Mouse (Mus musculus) MEL (cell line): ENCODE data around the gene Dnmt3c. TPM values are rescaled to one million over a fixed set of nuclear protein-coding genes. Genes with fewer than 3 reads are reported as not detected.
"Not testable (repeated sequence)": the region's sequence is repeated elsewhere in the genome, so short reads cannot be mapped to it uniquely, and the experiment has no call there.

Experiments used
- DNase-seq: peaks from one replicate; pipeline ENCODE4 v3.0.0; 2011; ENCODE audit warnings: low read depth, low spot score
- H3K27ac ChIP-seq: 2 replicates; pipeline ENCODE4 v1.5.1; 2012; ENCODE audit warnings: low read depth, mild to moderate bottlenecking, control low read depth, low read length, moderate library complexity; ENCODE audit not compliant: control insufficient read depth
- H3K27me3 ChIP-seq, 2 experiments: fragments of 150-350 bp in 1 of 2; sonication (generic) in 1 of 2; 2 replicates each; pipeline ENCODE4 v1.6.1; 2012; ENCODE audit warnings: low read length in 2 of 2, mild to moderate bottlenecking in 2 of 2, improper control_type of control experiment in 1 of 2, moderate library complexity in 1 of 2; ENCODE audit not compliant: insufficient read depth in 2 of 2, control insufficient read depth in 1 of 2
- H3K36me3 ChIP-seq, 2 experiments: 2 replicates each; pipeline ENCODE4 v1.6.1; 2012 to 2014; ENCODE audit warnings: low read length in 2 of 2, improper control_type of control experiment in 1 of 2, inconsistent platforms in 1 of 2, mild to moderate bottlenecking in 1 of 2; ENCODE audit not compliant: insufficient read depth in 2 of 2, control insufficient read depth in 1 of 2
- H3K4me1 ChIP-seq, 2 experiments: fragments of 150-350 bp in 1 of 2; sonication (generic) in 1 of 2; 2 replicates each; pipeline ENCODE4 v1.6.1; 2012; ENCODE audit warnings: low read length in 2 of 2, improper control_type of control experiment in 1 of 2, mild to moderate bottlenecking in 1 of 2; ENCODE audit not compliant: insufficient read depth in 2 of 2, control insufficient read depth in 1 of 2
- H3K4me3 ChIP-seq, 2 experiments: fragments of 150-350 bp in 1 of 2; sonication (generic) in 1 of 2; 2 replicates each; pipeline ENCODE4 v1.5.1; 2012; ENCODE audit warnings: low read depth in 2 of 2, low read length in 2 of 2, mild to moderate bottlenecking in 2 of 2, moderate library complexity in 2 of 2, control low read depth in 1 of 2, improper control_type of control experiment in 1 of 2; ENCODE audit not compliant: control insufficient read depth in 1 of 2, insufficient read depth in 1 of 2
- H3K79me2 ChIP-seq: 2 replicates; pipeline ENCODE4 v1.6.1; 2012; ENCODE audit warnings: mild to moderate bottlenecking, low read length, moderate library complexity; ENCODE audit not compliant: control insufficient read depth, poor library complexity, insufficient read depth
- H3K9ac ChIP-seq: 2 replicates; pipeline ENCODE4 v1.6.1; 2012; ENCODE audit warnings: low read depth, mild to moderate bottlenecking, control low read depth, low read length, moderate library complexity; ENCODE audit not compliant: control insufficient read depth, poor library complexity, severe bottlenecking
- H3K9me3 ChIP-seq: fragments of 150-350 bp; sonication (generic); replicated peaks from 2 replicates; pipeline ENCODE4 v1.6.1; 2012; ENCODE audit warnings: mild to moderate bottlenecking, low read length, improper control_type of control experiment, moderate library complexity; ENCODE audit not compliant: insufficient read depth
- CHD1 ChIP-seq: IDR thresholded peaks from 2 replicates; pipeline ENCODE4 v1.6.1; 2012; ENCODE audit warnings: low read depth, mild to moderate bottlenecking, inconsistent platforms, low read length, improper control_type of control experiment
- E2F4 ChIP-seq: IDR thresholded peaks from 2 replicates; pipeline ENCODE4 v1.6.1; 2011; ENCODE audit warnings: low read depth, low read length, improper control_type of control experiment, borderline replicate concordance
- ELF1 ChIP-seq: IDR thresholded peaks from 2 replicates; pipeline ENCODE4 v1.6.1; 2014; ENCODE audit warnings: low read depth, mild to moderate bottlenecking, inconsistent platforms, low read length, improper control_type of control experiment, moderate library complexity
- HCFC1 ChIP-seq: IDR thresholded peaks from 2 replicates; pipeline ENCODE4 v1.6.1; 2012; ENCODE audit warnings: low read depth, mild to moderate bottlenecking, inconsistent platforms, low read length, improper control_type of control experiment, moderate library complexity
- MAX ChIP-seq: IDR thresholded peaks from 2 replicates; pipeline ENCODE4 v1.6.1; 2011; ENCODE audit warnings: low read length, improper control_type of control experiment
- MXI1 ChIP-seq: IDR thresholded peaks from 2 replicates; pipeline ENCODE4 v1.6.1; 2011; ENCODE audit warnings: mild to moderate bottlenecking, low read depth, low read length, improper control_type of control experiment
- MYB ChIP-seq: IDR thresholded peaks from 2 replicates; pipeline ENCODE4 v1.6.1; 2011; ENCODE audit warnings: mild to moderate bottlenecking, low read depth, low read length, improper control_type of control experiment
- NELFE ChIP-seq: IDR thresholded peaks from 2 replicates; pipeline ENCODE4 v1.6.1; 2011; ENCODE audit warnings: low read depth, low read length, improper control_type of control experiment
- POLR2AphosphoS5 ChIP-seq: IDR thresholded peaks from 2 replicates; pipeline ENCODE4 v1.6.1; 2012; ENCODE audit warnings: low read depth, borderline replicate concordance, mild to moderate bottlenecking, inconsistent platforms, low read length, moderate library complexity, mixed read lengths
- SIN3A ChIP-seq: IDR thresholded peaks from 2 replicates; pipeline ENCODE4 v1.6.1; 2012; ENCODE audit warnings: low read length, improper control_type of control experiment, inconsistent platforms
- SMC3 ChIP-seq: IDR thresholded peaks from 2 replicates; pipeline ENCODE4 v1.6.1; 2011; ENCODE audit warnings: low read depth, low read length, improper control_type of control experiment
- TAL1 ChIP-seq: IDR thresholded peaks from 2 replicates; pipeline ENCODE4 v1.6.1; 2012; ENCODE audit warnings: mild to moderate bottlenecking, inconsistent platforms, low read length, moderate library complexity, mixed read lengths
- ZKSCAN1 ChIP-seq: IDR thresholded peaks from 2 replicates; pipeline ENCODE4 v1.6.1; 2012; ENCODE audit warnings: low read depth, mild to moderate bottlenecking, inconsistent platforms, low read length, improper control_type of control experiment, moderate library complexity
- ZMIZ1 ChIP-seq: IDR thresholded peaks from 2 replicates; pipeline ENCODE4 v1.6.1; 2012; ENCODE audit warnings: low read depth, mild to moderate bottlenecking, inconsistent platforms, low read length, improper control_type of control experiment, moderate library complexity
- polyA plus RNA-seq, 2 experiments: library from polyadenylated mRNA; stranded (reverse) in 1 of 2; unstranded in 1 of 2; fragments of >175 nt in 1 of 2; fragments of >200 nt in 1 of 2; gene quantifications; 2 replicates each; pipeline versions ENCODE4 v1.2.1 to v1.2.4; 2012; ENCODE audit warnings: low replicate concordance in 2 of 2, low read depth in 1 of 2; ENCODE audit not compliant: insufficient read length in 2 of 2, insufficient read depth in 1 of 2, missing spikeins in 1 of 2
- total RNA-seq: library from RNA; depleted of rRNA; stranded (reverse); fragments of 300-350 nt; gene quantifications from 2 replicates; pipeline ENCODE4 v1.2.3, GENCODE M21; 2012

Gene Dnmt3c
- total and polyA plus RNA-seq, 3 experiments: 0.45 to 0.65 TPM; not detected in 1

DNA sequence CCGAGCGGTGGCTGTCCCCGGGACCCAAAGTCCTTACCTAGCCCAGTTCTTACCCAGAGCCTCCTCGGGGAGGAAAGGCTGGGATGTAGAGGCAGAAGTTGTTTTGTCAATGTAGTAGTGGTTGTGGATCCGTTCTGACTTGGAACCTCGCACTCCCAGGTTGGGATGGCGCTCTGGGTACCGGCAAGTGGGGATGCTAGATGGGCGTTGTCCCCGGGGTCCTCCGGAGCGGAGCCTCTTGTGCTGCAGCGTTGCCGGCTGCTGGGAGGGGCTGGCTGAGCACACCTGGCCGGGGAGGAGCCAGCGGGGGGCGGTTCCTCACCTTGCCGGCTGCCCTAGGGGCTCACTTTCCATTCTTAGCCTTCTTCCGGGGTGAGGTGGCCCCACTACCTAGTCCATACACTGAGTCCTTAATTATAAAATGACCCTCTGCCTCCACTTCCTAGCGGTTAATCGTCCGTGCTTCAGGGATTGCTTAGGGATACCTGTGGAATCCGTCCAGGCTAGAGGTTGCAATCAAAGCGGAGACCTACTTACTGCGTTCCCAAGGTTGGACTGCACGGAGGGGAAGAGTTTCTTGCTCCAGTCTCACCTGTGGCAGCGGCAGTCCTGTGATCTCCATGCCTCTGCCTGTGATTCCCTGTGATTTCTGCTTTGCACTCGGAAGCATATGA, 46.3 kb upstream of the Dnmt3c start:
- peak overlapping the region; percentile 72 to 95 for H3K4me3 ChIP-seq
- no peaks in the 10 kb centered on the region for H3K9me3 ChIP-seq
- peaks cover 1 to 8% of the 10 kb centered on the region in 2 experiments; a peak in 2 of 4 replicates for H3K27me3 ChIP-seq
- H3K79me2 ChIP-seq: no peaks in the 10 kb centered on the region; the same call in 1 of the 2 replicates
- H3K4me1 ChIP-seq: peaks cover 0 to 6% of the 10 kb centered on the region in 2 experiments; a peak in 2 of 4 replicates
- H3K36me3 ChIP-seq: no peaks in the 10 kb centered on the region
- TF ChIP-seq E2F4 (no peak), SIN3A (0 out of 2 replicates have a peak, but pooled peaks have one; percentile 0), MXI1 (0 out of 2 replicates have a peak, but pooled peaks have one; percentile 1)
- peak overlapping the region; percentile 85 for H3K9ac ChIP-seq
- no peak for DNase-seq
- no peak overlapping the region for H3K27ac ChIP-seq

- Histone ChIP-seq H3K36me3 (no peaks in the 10 kb centered on the region), H3K9me3 (no peaks in the 10 kb centered on the region), H3K79me2 (no peaks in the 10 kb centered on the region; the same call in 1 of the 2 replicates), H3K4me1 (peaks cover 0 to 6% of the 10 kb centered on the region in 2 experiments; a peak in 2 of 4 replicates), H3K27me3 (peaks cover 1 to 8% of the 10 kb centered on the region in 2 experiments; a peak in 2 of 4 replicates), H3K9ac (no peak overlapping the region), H3K4me3 (no peak overlapping the region), H3K27ac (no peak overlapping the region)
- DNase-seq: no peak
- TF ChIP-seq ZKSCAN1 (no peak), ELF1 (no peak), E2F4 (no peak), MAX (no peak), POLR2AphosphoS5 (no peak)
Measured at GRCm38 (mm10) chr2:153651681-153652080, 44.8 kb upstream of the Dnmt3c start.

GRCm38 (mm10) chr2:153657659-153658058, 38.8 kb upstream of the Dnmt3c start:
- H3K4me3 ChIP-seq, H3K79me2 ChIP-seq, H3K4me1 ChIP-seq, DNase-seq, H3K9me3 ChIP-seq, H3K9ac ChIP-seq, H3K36me3 ChIP-seq, H3K27ac ChIP-seq, H3K27me3 ChIP-seq: not testable (repeated sequence)

DNA sequence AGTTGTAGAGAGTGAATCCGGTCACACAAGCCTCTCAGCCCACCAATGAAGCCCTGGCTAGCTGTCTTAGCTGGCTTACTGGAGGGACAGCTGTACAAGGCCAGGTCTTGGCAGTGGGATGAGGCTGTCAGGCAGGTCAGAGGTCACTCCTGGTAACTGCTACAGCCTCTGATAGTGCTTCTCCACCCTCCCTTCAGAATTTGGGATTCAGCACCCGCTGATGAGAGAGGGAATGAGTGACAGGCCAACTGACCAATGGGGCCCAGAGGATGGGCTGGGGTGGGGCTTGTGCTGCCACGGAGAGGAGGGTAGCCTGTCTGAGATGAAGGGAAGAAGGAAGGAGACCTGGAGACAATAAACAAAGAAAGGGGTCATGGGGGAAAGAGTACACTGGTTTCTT, 35.8 kb upstream of the Dnmt3c start:
- H3K36me3 ChIP-seq: no peaks in the 10 kb centered on the region
- no peak overlapping the region for H3K9ac ChIP-seq
- H3K9me3 ChIP-seq: no peaks in the 10 kb centered on the region
- H3K4me1 ChIP-seq: no peaks in the 10 kb centered on the region
- TF ChIP-seq POLR2AphosphoS5: no peak
- TF ChIP-seq ZMIZ1: no peak
- TF ChIP-seq MXI1: no peak
- no peak for TF ChIP-seq HCFC1
- TF ChIP-seq SIN3A: no peak
- TF ChIP-seq NELFE: no peak
- TF ChIP-seq SMC3: no peak
- TF ChIP-seq MAX: no peak
- no peak for TF ChIP-seq TAL1
- TF ChIP-seq MYB: no peak
- TF ChIP-seq CHD1: no peak
- no peaks in the 10 kb centered on the region for H3K79me2 ChIP-seq
- H3K4me3 ChIP-seq: no peak overlapping the region
- no peak for DNase-seq
- no peaks in the 10 kb centered on the region for H3K27me3 ChIP-seq
- no peak overlapping the region for H3K27ac ChIP-seq
